Mouse (Mus musculus) embryonic fibroblast, embryonic 13.5 days (primary cell): ENCODE measurements around the gene Renbp. TPM values are rescaled to one million over a fixed set of nuclear protein-coding genes. Genes with fewer than 3 reads are reported as not detected.
A peak's percentile ranks its signal among the peaks of the same experiment; 100 is the strongest.

Experiments used
- H3K27ac ChIP-seq: 2 replicates; pipeline ENCODE4 v1.5.1; 2012; ENCODE audit warnings: low read length, control low read depth, inconsistent platforms; ENCODE audit not compliant: insufficient read depth
- H3K4me1 ChIP-seq: 2 replicates; pipeline ENCODE4 v1.6.1; 2011; ENCODE audit warnings: low read length; ENCODE audit not compliant: control insufficient read depth, insufficient read depth
- H3K4me3 ChIP-seq: 2 replicates; pipeline ENCODE4 v1.5.1; 2011; ENCODE audit warnings: mild to moderate bottlenecking, control low read depth, low read length; ENCODE audit not compliant: insufficient read depth
- CTCF ChIP-seq: IDR thresholded peaks from 2 replicates; pipeline ENCODE4 v1.5.1; 2011; ENCODE audit warnings: mild to moderate bottlenecking, control low read depth, low read length, moderate library complexity, borderline replicate concordance; ENCODE audit not compliant: insufficient read depth
- POLR2A ChIP-seq: IDR thresholded peaks from 2 replicates; pipeline ENCODE4 v1.6.1; 2011; ENCODE audit warnings: low read depth, mild to moderate bottlenecking, control low read depth, low read length, moderate library complexity
- polyA plus RNA-seq: library from polyadenylated mRNA; stranded (reverse); fragments of >200 nt; gene quantifications from 2 replicates; pipeline ENCODE4 v1.2.4, GENCODE M21; 2011; ENCODE audit warnings: low read depth; ENCODE audit not compliant: missing spikeins, insufficient read length

Renbp gene
- polyA plus RNA-seq, 1 experiment = 31.4 TPM

- peak within 1 kb of the TSS; percentile 91 for H3K4me3 ChIP-seq
- peak within 1 kb of the TSS; percentile 53 for H3K27ac ChIP-seq
- no peaks in the 10 kb centered on the region for H3K4me1 ChIP-seq
- TF ChIP-seq CTCF (no peak), POLR2A (peak; percentile 54)
Observed at GRCm38 (mm10) chrX:73921823-73922549, 8.7 kb downstream of the Renbp start, which contains the start of the genes Arhgap4 and Naa10. TSS of gene Arhgap4 (minus strand) at chrX:73921870. TSS of gene Naa10 (minus strand) at chrX:73921944.

- H3K4me3 ChIP-seq = peak overlapping the region; percentile 91
- peak overlapping the region; percentile 53 for H3K27ac ChIP-seq
- TF ChIP-seq CTCF (no peak), POLR2A (no peak)
- no peaks in the 10 kb centered on the region for H3K4me1 ChIP-seq
Observed at GRCm38 (mm10) chrX:73921285-73921822, 9.3 kb downstream of the Renbp start.

GRCm38 (mm10) chrX:73918631-73919030 is 12.0 kb downstream of the Renbp start:
- Histone ChIP-seq H3K27ac (no peak overlapping the region), H3K4me1 (no peaks in the 10 kb centered on the region), H3K4me3 (no peak overlapping the region)
- no peak for TF ChIP-seq POLR2A

GRCm38 (mm10) chrX:73916945-73917344 is 13.7 kb downstream of the Renbp start:
- TF ChIP-seq CTCF = no peak
- no peak overlapping the region for H3K27ac ChIP-seq
- H3K4me3 ChIP-seq = no peak overlapping the region
- H3K4me1 ChIP-seq = no peaks in the 10 kb centered on the region

- no peak overlapping the region; the same call in 1 of the 2 replicates for H3K4me3 ChIP-seq
- no peaks in the 10 kb centered on the region for H3K4me1 ChIP-seq
- peak; percentile 63 for TF ChIP-seq POLR2A
- TF ChIP-seq CTCF = no peak
- H3K27ac ChIP-seq = peak overlapping the region; percentile 45; the same call in 1 of the 2 replicates
Observed at GRCm38 (mm10) chrX:73914827-73915703, 15.6 kb downstream of the Renbp start.

GRCm38 (mm10) chrX:73911588-73911987 is 19.1 kb downstream of the Renbp start:
- H3K4me3 ChIP-seq = no peak overlapping the region
- no peak for TF ChIP-seq POLR2A
- TF ChIP-seq CTCF = no peak
- no peak overlapping the region for H3K27ac ChIP-seq
- H3K4me1 ChIP-seq = no peaks in the 10 kb centered on the region

GRCm38 (mm10) chrX:73911156-73911555 is 19.5 kb downstream of the Renbp start:
- TF ChIP-seq CTCF (no peak), POLR2A (no peak)
- H3K4me3 ChIP-seq = no peak overlapping the region
- H3K27ac ChIP-seq = no peak overlapping the region
- H3K4me1 ChIP-seq = no peaks in the 10 kb centered on the region

- no peak for TF ChIP-seq CTCF
- no peak for TF ChIP-seq POLR2A
- Histone ChIP-seq H3K4me1 (no peaks in the 10 kb centered on the region), H3K4me3 (no peak overlapping the region), H3K27ac (no peak overlapping the region)
Observed at GRCm38 (mm10) chrX:73910451-73910850, 20.2 kb downstream of the Renbp start.

- Histone ChIP-seq H3K4me1 (no peaks in the 10 kb centered on the region), H3K27ac (no peak overlapping the region), H3K4me3 (no peak overlapping the region)
- TF ChIP-seq CTCF (no peak), POLR2A (no peak)
Observed at GRCm38 (mm10) chrX:73910049-73910448, 20.6 kb downstream of the Renbp start.
